Mouse (Mus musculus) CH12.LX (cell line): ENCODE measurements around the gene Gm10283. TPM values are rescaled to one million over a fixed set of nuclear protein-coding genes. Genes with fewer than 3 reads are reported as not detected.

Source experiments
- DNase-seq: peaks from one replicate; pipeline ENCODE4 v3.0.0-alpha.2; 2013; ENCODE audit errors: extremely low read depth
- H3K27ac ChIP-seq: 2 replicates; pipeline ENCODE4 v1.5.1; 2012; ENCODE audit warnings: low read depth, mild to moderate bottlenecking, control low read depth, moderate library complexity; ENCODE audit not compliant: insufficient read depth
- H3K27me3 ChIP-seq: replicated peaks from 2 replicates; pipeline ENCODE3; 2012; ENCODE audit warnings: inconsistent platforms
- H3K36me3 ChIP-seq, 2 experiments: replicated peaks in 1 of 2; 2 replicates each; pipeline versions ENCODE3 to v1.6.1; 2012; ENCODE audit warnings: inconsistent platforms in 1 of 2, low read length in 1 of 2, mild to moderate bottlenecking in 1 of 2, mixed read lengths in 1 of 2, moderate library complexity in 1 of 2; ENCODE audit not compliant: control insufficient read depth in 1 of 2, insufficient read depth in 1 of 2
- H3K4me1 ChIP-seq, 2 experiments: 2 replicates each; pipeline ENCODE4 v1.6.1; 2012; ENCODE audit warnings: inconsistent platforms in 1 of 2, moderate library complexity in 1 of 2; ENCODE audit not compliant: insufficient read depth in 2 of 2, control insufficient read depth in 1 of 2
- H3K4me2 ChIP-seq: 2 replicates; pipeline ENCODE4 v1.6.1; 2012; ENCODE audit warnings: low read depth, mild to moderate bottlenecking, control low read depth; ENCODE audit not compliant: poor library complexity, insufficient read depth, severe bottlenecking
- H3K4me3 ChIP-seq, 3 experiments: fragments of 150-350 bp in 1 of 3; sonication (generic) in 1 of 3; replicated peaks in 1 of 3; 2 replicates each; pipeline versions ENCODE3 to v1.5.1; 2011 to 2012; ENCODE audit warnings: low read depth in 2 of 3, low read length in 2 of 3, mild to moderate bottlenecking in 2 of 3, moderate library complexity in 2 of 3, control low read depth in 1 of 3, improper control_type of control experiment in 1 of 3, inconsistent platforms in 1 of 3, mixed read lengths in 1 of 3; ENCODE audit not compliant: poor library complexity in 1 of 3
- H3K79me2 ChIP-seq: replicated peaks from 2 replicates; pipeline ENCODE4 v1.6.1; 2012; ENCODE audit warnings: mild to moderate bottlenecking, moderate library complexity; ENCODE audit not compliant: control insufficient read depth, poor library complexity, insufficient read depth, severe bottlenecking; ENCODE audit errors: extremely low read depth
- H3K9ac ChIP-seq: 2 replicates; pipeline ENCODE4 v1.6.1; 2012; ENCODE audit warnings: low read depth, mild to moderate bottlenecking, control low read depth, moderate library complexity; ENCODE audit not compliant: insufficient read depth
- H3K9me3 ChIP-seq: replicated peaks from 2 replicates; pipeline ENCODE3; 2012; ENCODE audit warnings: low read length, inconsistent platforms, mixed read lengths
- BHLHE40 ChIP-seq: IDR thresholded peaks from 2 replicates; pipeline ENCODE4 v1.6.1; 2011; ENCODE audit warnings: mild to moderate bottlenecking, low read depth, low read length, improper control_type of control experiment
- CHD1 ChIP-seq: IDR thresholded peaks from 2 replicates; pipeline ENCODE4 v1.6.1; 2012; ENCODE audit warnings: low read depth, low read length, improper control_type of control experiment, inconsistent platforms
- CTCF ChIP-seq, 2 experiments: IDR thresholded peaks in 1 of 2; conservative IDR thresholded peaks in 1 of 2; 2 replicates each; pipeline ENCODE4 v1.5.1; 2011 to 2012; ENCODE audit warnings: low read depth in 2 of 2, low read length in 2 of 2, improper control_type of control experiment in 1 of 2, inconsistent platforms in 1 of 2, mild to moderate bottlenecking in 1 of 2, moderate library complexity in 1 of 2
- GABPA ChIP-seq: IDR thresholded peaks from 2 replicates; pipeline ENCODE4 v1.6.1; 2012; ENCODE audit warnings: low read depth, low read length, improper control_type of control experiment, inconsistent platforms; ENCODE audit not compliant: insufficient replicate concordance
- HCFC1 ChIP-seq: IDR thresholded peaks from 2 replicates; pipeline ENCODE4 v1.6.1; 2012; ENCODE audit warnings: low read depth, mild to moderate bottlenecking, inconsistent platforms, low read length, improper control_type of control experiment
- JUN ChIP-seq: IDR thresholded peaks from 2 replicates; pipeline ENCODE4 v1.6.1; 2011; ENCODE audit warnings: low read depth, mild to moderate bottlenecking, low read length, improper control_type of control experiment, moderate library complexity; ENCODE audit not compliant: insufficient read depth
- KAT2A ChIP-seq: IDR thresholded peaks from 2 replicates; pipeline ENCODE4 v1.6.1; 2012; ENCODE audit warnings: low read length, improper control_type of control experiment, inconsistent platforms; ENCODE audit not compliant: insufficient replicate concordance
- MAZ ChIP-seq: IDR thresholded peaks from 2 replicates; pipeline ENCODE4 v1.6.1; 2012; ENCODE audit warnings: low read depth, mild to moderate bottlenecking, inconsistent platforms, low read length, improper control_type of control experiment, moderate library complexity
- MXI1 ChIP-seq: IDR thresholded peaks from 2 replicates; pipeline ENCODE4 v1.6.1; 2011; ENCODE audit warnings: mild to moderate bottlenecking, low read depth, low read length, improper control_type of control experiment
- PAX5 ChIP-seq: IDR thresholded peaks from 2 replicates; pipeline ENCODE4 v1.6.1; 2012; ENCODE audit warnings: low read length, inconsistent platforms, mixed read lengths
- POLR2AphosphoS2 ChIP-seq: IDR thresholded peaks from 2 replicates; pipeline ENCODE4 v1.6.1; 2011; ENCODE audit warnings: low read depth, low read length, improper control_type of control experiment
- RAD21 ChIP-seq: IDR thresholded peaks from 2 replicates; pipeline ENCODE4 v1.6.1; 2011; ENCODE audit warnings: low read depth, mild to moderate bottlenecking, low read length, improper control_type of control experiment, moderate library complexity
- TCF12 ChIP-seq: IDR thresholded peaks from 2 replicates; pipeline ENCODE4 v1.6.1; 2014; ENCODE audit warnings: low read depth, mild to moderate bottlenecking, inconsistent platforms, low read length, improper control_type of control experiment
- UBTF ChIP-seq: IDR thresholded peaks from 2 replicates; pipeline ENCODE4 v1.6.1; 2012; ENCODE audit warnings: low read depth, mild to moderate bottlenecking, inconsistent platforms, low read length, improper control_type of control experiment, moderate library complexity
- ZKSCAN1 ChIP-seq: IDR thresholded peaks from 2 replicates; pipeline ENCODE4 v1.6.1; 2012; ENCODE audit warnings: low read depth, inconsistent platforms, low read length, improper control_type of control experiment, borderline replicate concordance
- ZMIZ1 ChIP-seq: IDR thresholded peaks from 2 replicates; pipeline ENCODE4 v1.6.1; 2012; ENCODE audit warnings: low read depth, mild to moderate bottlenecking, inconsistent platforms, low read length, improper control_type of control experiment
- dilution Hi-C: fragments of 300-500 bp; cut with MboI; formaldehyde crosslinking; loops from 2 replicates; pipeline ENCODE4 v1.14.3; 2020; ENCODE audit warnings: low sequenced_read_pairs; ENCODE audit not compliant: extremely low pct_unique_long_range_greater_than_20kb, extremely low pct_ligation_motif_present
- in situ Hi-C: fragments of 300-500 bp; cut with MboI; formaldehyde crosslinking; loops from 3 replicates; pipeline ENCODE4 v1.14.3; 2019; ENCODE audit warnings: low sequenced_read_pairs, low pct_ligation_motif_present, low pct_unique_long_range_greater_than_20kb, mixed read lengths
- polyA plus RNA-seq: library from polyadenylated mRNA; unstranded; fragments of >175 nt; gene quantifications from 2 replicates; pipeline ENCODE4 v1.2.1, GENCODE M21; 2012; ENCODE audit warnings: low read depth; ENCODE audit not compliant: insufficient read length
- total RNA-seq, 2 experiments: library from RNA; depleted of rRNA; stranded (reverse); fragments of 300-350 nt in 1 of 2; fragments of >200 nt in 1 of 2; gene quantifications; 2 replicates each; pipeline ENCODE4 v1.2.3; 2012 to 2014

Gm10283 gene
- total and polyA plus RNA-seq, 3 experiments, result not detected

DNA sequence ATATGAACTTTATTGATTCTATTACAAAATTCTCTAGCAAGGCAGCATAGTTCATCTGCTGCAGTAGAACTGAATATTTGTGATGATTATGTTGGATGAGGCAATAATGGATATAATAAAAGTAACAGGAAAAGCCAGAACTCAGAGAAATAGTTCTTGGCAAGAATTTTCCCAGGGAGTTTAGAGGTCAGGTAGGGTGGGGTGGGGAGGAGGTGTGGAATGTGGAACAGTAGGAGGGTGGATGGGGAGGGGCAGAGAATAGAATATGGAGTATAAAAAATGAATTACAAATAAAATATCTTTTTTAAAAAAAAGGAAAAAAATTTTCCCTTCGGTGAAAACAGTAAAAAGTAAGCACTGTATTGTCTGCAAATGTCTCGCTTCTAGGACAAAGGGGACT, 11.1 kb downstream of the Gm10283 start:
- Histone ChIP-seq H3K27me3 (no peaks in the 10 kb centered on the region), H3K4me2 (no peak overlapping the region), H3K79me2 (no peaks in the 10 kb centered on the region)
- TF ChIP-seq CHD1 (no peak), POLR2AphosphoS2 (no peak), MAZ (no peak), CTCF (conservative IDR thresholded peaks at IDR 0.05 in 1 of 2, IDR thresholded peaks at IDR 0.05 in 1 of 2; ENCODE audit: low read depth in 2 of 2, low read length in 2 of 2) (no peak), MXI1 (no peak), KAT2A (no peak)
- TF ChIP-seq, all 38 proteins: peak for 0
- H3K9ac ChIP-seq, result no peak overlapping the region
- H3K36me3 ChIP-seq, result no peaks in the 10 kb centered on the region
- no peak for DNase-seq
- in situ Hi-C loops, result no loop called here
- no peaks in the 10 kb centered on the region for H3K4me1 ChIP-seq
- no peak overlapping the region for H3K27ac ChIP-seq
- H3K9me3 ChIP-seq, result no peaks in the 10 kb centered on the region
- H3K4me3 ChIP-seq, result no peak overlapping the region
- dilution Hi-C loops, result no loop called here

DNA sequence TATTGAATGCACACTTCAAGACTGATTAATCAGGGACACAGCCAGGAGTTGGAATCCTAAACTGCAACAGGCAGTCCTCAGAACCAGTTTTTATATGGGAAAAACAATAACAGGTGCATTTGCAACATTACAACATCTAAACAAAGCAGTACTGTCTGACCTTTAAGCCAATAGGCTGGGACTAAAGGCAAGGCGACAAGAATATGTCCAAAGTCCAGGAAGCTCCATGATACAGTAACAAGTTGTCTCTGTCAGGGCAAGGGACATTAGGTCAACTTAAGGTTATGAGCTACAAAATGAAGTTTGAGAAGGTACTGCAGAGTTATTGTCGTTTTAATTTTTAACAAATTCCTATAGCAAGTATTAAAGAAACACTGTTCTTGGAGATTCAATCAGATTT, 12.9 kb downstream of the Gm10283 start:
- Histone ChIP-seq H3K4me1 (no peaks in the 10 kb centered on the region), H3K9me3 (no peaks in the 10 kb centered on the region), H3K9ac (no peak overlapping the region), H3K27ac (no peak overlapping the region), H3K4me3 (no peak overlapping the region), H3K27me3 (no peaks in the 10 kb centered on the region), H3K36me3 (no peaks in the 10 kb centered on the region), H3K79me2 (no peaks in the 10 kb centered on the region), H3K4me2 (no peak overlapping the region)
- dilution Hi-C loops, result no loop called here
- no peak for DNase-seq
- in situ Hi-C loops, result no loop called here
- TF ChIP-seq GABPA, result no peak
- TF ChIP-seq POLR2AphosphoS2, result no peak
- TF ChIP-seq TCF12, result no peak
- no peak for TF ChIP-seq PAX5
- no peak for TF ChIP-seq RAD21
- no peak for TF ChIP-seq UBTF
- no peak for TF ChIP-seq ZMIZ1
- no peak for TF ChIP-seq HCFC1
- TF ChIP-seq JUN, result no peak
- TF ChIP-seq ZKSCAN1, result no peak
- no peak for TF ChIP-seq BHLHE40
